Mouse (Mus musculus): Measurements from ENCODE around the gene Gm6358.
"Not testable (repeated sequence)": the region's sequence is repeated elsewhere in the genome, so short reads cannot be mapped to it uniquely, and the experiment has no call there.

Gene Gm6358

GRCm38 (mm10) chr16:89140551-89140950 is at the start of gene Gm6358:
Gm6358 (plus strand) TSS chr16:89140851.
- no peak for DNase-seq (ENCODE audit: low read depth, low spot score)

GRCm38 (mm10) chr16:89150786-89151185 is 10.1 kb downstream of the Gm6358 start, which contains the start of gene Gm10061:
Gm10061 (plus strand) TSS chr16:89151086.
- DNase-seq (ENCODE audit: low read depth, low spot score) = no peak

GRCm38 (mm10) chr16:89157652-89158051 is 17.0 kb downstream of the Gm6358 start, which contains the start of gene Gm9789:
Gm9789 (plus strand) TSS chr16:89157952.
- no peak for DNase-seq (ENCODE audit: low read depth, low spot score)

GRCm38 (mm10) chr16:89169190-89169589 is 28.5 kb downstream of the Gm6358 start, which contains the start of gene Gm7735:
Gm7735 (plus strand) TSS chr16:89169490.
- not testable (repeated sequence) for DNase-seq (ENCODE audit: low read depth, low spot score)

GRCm38 (mm10) chr16:89174435-89174834 is 33.8 kb downstream of the Gm6358 start, which contains the start of gene 1110057P08Rik:
1110057P08Rik (plus strand) TSS chr16:89174735.
- no peak for DNase-seq (ENCODE audit: low read depth, low spot score)

- DNase-seq (ENCODE audit: low read depth, low spot score) = no peak
Observed at GRCm38 (mm10) chr16:89188621-89189020, 48.0 kb downstream of the Gm6358 start.

All from brain, embryonic 18.5 days (tissue).